Mouse (Mus musculus): ENCODE measurements around the gene Zfp987. TPM values are rescaled to one million over a fixed set of nuclear protein-coding genes. Genes with fewer than 3 reads are reported as not detected.

Zfp987 gene
- total RNA-seq, 4 experiments from 2014 or later, result 0.28 to 0.35 TPM; not detected in 2

Other genes starting within 250 kb of the Zfp987 start
- gene Zfp986, start 228.5 kb upstream of the Zfp987 start, total RNA-seq (2022), result not detected
- not detected for gene Zfp600, start 59.5 kb downstream of the Zfp987 start, total RNA-seq (2022)